Mouse (Mus musculus): ENCODE results near the gene Lhx3.

GRCm38 (mm10) chr2:26154586-26154985 lies 53.5 kb downstream of the Lhx3 start:
- TF ChIP-seq CTCF (conservative IDR thresholded peaks at IDR 0.05; ENCODE audit: insufficient read depth, insufficient read length, low read depth, low read length) (no peak), POLR2A (IDR thresholded peaks at IDR 0.05; ENCODE audit: low read depth, low read length) (no peak)

Measured in kidney, adult 2 months (tissue).